Mouse (Mus musculus): Measurements from ENCODE around the gene Cpox. TPM values are rescaled to one million over a fixed set of nuclear protein-coding genes. Genes with fewer than 3 reads are reported as not detected.

Cpox gene
- total RNA-seq, 2 experiments from 2014 or later: 966 to 1,327 TPM

DNA sequence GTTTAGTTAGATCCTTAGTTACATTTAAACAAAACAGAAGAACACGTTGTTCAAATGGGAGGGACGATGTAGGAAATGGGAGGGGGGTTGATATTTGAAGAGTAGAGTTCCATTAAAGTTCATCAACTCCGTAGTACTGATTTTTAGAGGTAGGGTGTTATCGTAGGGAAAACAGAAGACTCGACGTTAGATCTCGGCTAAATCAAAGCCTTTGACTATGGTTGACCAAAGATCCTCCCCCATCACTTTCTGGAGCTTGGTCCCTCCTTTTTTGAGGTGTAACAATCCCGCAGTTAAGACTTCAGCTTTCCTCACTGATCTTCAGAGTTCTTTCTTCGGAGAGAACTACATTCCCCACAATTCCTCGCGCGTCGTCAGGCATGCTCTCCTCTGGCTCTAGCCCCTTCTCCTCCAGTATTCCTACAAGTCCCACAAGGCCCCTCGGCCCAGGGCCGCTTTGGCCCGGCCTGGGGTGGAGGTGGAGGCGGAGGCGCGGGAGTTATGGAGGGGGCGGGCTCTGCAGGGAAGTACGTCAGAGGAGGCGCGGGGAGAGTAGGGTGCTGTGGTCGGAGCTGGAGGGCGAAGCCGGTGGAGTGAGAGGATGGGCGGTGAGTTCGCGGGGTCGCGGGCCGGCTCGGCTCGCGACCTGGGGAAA is 57.5 kb downstream of the Cpox start, which contains the start of gene Cldnd1:
TSS of gene Cldnd1 (plus strand) at position 434 of the 655 bp plus-strand sequence.
- ATAC-seq (replicated peaks; ENCODE audit: low FRiP score, poor library complexity, severe bottlenecking): peak; percentile 99

- ATAC-seq (replicated peaks; ENCODE audit: low FRiP score, poor library complexity, severe bottlenecking): peak; percentile 71
These were observed 58.1 kb downstream of the Cpox start for GRCm38 (mm10) chr16:58728176-58728671.

DNA sequence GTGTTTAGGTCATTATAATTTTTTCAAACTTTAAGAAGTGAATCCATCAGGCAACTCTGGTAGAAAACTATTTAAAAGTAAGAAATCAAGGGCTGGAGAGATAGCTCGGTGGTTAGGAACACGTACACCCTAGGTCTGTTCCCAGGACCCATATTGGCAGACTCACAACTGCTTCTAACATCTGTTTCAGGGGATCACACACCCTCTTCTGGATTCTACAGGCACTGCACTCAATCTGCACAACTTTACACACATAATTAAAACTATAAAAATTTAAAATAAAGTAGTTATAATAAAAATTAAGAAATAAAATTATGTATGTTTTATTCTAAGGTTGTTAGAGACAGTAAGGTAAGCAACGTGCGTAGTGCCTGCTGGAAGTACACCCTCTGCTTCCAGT is 68.1 kb downstream of the Cpox start:
- no peak for ATAC-seq (replicated peaks; ENCODE audit: low FRiP score, poor library complexity, severe bottlenecking)

- ATAC-seq (replicated peaks; ENCODE audit: low FRiP score, poor library complexity, severe bottlenecking): peak; percentile 75; the same call in 1 of the 2 replicates
These were observed 68.7 kb downstream of the Cpox start for GRCm38 (mm10) chr16:58738800-58739199.

DNA sequence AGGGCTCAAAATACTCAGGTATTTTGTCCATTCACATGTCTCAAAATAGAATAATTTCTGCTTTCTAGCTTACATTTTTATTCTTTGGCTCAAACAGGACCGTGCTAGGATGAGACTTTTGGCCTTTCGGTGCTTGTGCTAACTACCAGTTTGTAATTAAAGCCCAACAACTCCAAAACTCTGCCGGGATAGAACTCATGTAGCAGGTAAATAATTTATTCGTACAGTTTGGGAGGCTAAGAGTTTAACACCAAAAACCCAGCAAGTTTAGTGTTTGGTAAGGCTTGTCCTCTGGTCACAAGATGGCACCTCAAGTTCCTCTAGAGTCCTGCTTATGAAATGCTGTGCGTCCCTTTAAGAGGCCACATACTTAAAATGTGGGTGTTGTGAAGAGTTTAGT is 70.7 kb downstream of the Cpox start:
- ATAC-seq (replicated peaks; ENCODE audit: low FRiP score, poor library complexity, severe bottlenecking): no peak

- ATAC-seq (replicated peaks; ENCODE audit: low FRiP score, poor library complexity, severe bottlenecking): no peak
These were observed 76.6 kb downstream of the Cpox start for GRCm38 (mm10) chr16:58746715-58747114.

DNA sequence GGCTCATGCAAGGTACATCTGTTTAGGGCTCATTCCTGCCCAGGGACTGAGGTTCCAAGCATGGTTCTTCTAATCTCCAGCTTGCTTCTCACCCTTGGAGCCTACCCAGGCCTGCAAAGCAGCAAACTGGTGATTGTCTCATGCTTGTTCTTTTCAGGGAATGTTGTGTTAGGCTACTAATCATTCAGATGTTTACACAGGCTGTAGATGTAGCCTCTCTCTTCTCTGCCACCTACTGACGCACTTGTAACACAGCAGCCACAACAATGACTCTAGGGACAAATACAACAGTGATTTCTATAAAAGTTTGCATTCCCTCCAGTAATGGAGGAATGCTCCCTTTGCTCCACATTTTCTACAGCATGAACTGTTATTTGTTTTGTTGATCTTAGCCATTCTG is 81.2 kb downstream of the Cpox start:
- ATAC-seq (replicated peaks; ENCODE audit: low FRiP score, poor library complexity, severe bottlenecking): no peak

DNA sequence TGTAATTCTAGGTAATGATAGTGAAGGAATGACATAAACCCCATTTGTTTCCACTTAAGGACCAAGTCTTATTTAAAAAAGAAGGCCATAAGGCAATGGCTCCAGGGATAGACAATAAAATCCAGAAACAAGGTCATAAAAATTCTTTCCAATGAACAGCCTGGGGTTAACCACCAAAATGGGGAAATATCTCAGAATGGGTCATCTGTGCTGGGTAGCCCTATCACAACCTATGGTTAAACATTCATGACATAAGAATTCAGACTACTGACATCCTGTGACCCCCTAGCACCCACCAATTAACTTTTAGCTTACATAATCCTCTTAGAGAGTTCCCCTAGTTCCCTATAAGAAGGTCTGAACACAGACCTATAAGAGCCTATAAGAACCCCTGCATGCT is 86.1 kb downstream of the Cpox start:
- ATAC-seq (replicated peaks; ENCODE audit: low FRiP score, poor library complexity, severe bottlenecking): no peak

- ATAC-seq (replicated peaks; ENCODE audit: low FRiP score, poor library complexity, severe bottlenecking): no peak
These were observed 93.0 kb downstream of the Cpox start, which contains the start of gene Olfr172 for GRCm38 (mm10) chr16:58763076-58763475. Olfr172 (minus strand) TSS chr16:58763176.

Other genes with a start within 250 kb of the Cpox start
- 106 and 111 TPM in 2 replicates for gene St3gal6, start 146.0 kb upstream of the Cpox start, total RNA-seq (2015; ENCODE audit: low replicate concordance)
- 119 and 127 TPM in 2 replicates for gene St3gal6, start 146.0 kb upstream of the Cpox start, total RNA-seq (2017; ENCODE audit: low replicate concordance)
- not detected in 2 replicates for gene Gm813, start 53.3 kb upstream of the Cpox start, total RNA-seq (2015; ENCODE audit: low replicate concordance)
- not detected in 2 replicates for gene Gm813, start 53.3 kb upstream of the Cpox start, total RNA-seq (2017; ENCODE audit: low replicate concordance)
- gene E330017A01Rik, start 31.6 kb upstream of the Cpox start, total RNA-seq (2015; ENCODE audit: low replicate concordance): not detected in 2 replicates
- not detected in 2 replicates for gene E330017A01Rik, start 31.6 kb upstream of the Cpox start, total RNA-seq (2017; ENCODE audit: low replicate concordance)
- 1.1 TPM in 1 of 2 replicates, not detected in the other for gene Gpr15, start 48.8 kb downstream of the Cpox start, total RNA-seq (2015; ENCODE audit: low replicate concordance)
- gene Gpr15, start 48.8 kb downstream of the Cpox start, total RNA-seq (2017; ENCODE audit: low replicate concordance): not detected in 2 replicates
- gene Cldnd1, start 57.6 kb downstream of the Cpox start, total RNA-seq (2015; ENCODE audit: low replicate concordance): 27.2 and 30.6 TPM in 2 replicates
- gene Cldnd1, start 57.6 kb downstream of the Cpox start, total RNA-seq (2017; ENCODE audit: low replicate concordance): 15.5 and 16.9 TPM in 2 replicates
- gene Olfr172, start 92.9 kb downstream of the Cpox start, total RNA-seq (2015; ENCODE audit: low replicate concordance): not detected in 2 replicates
- gene Olfr172, start 92.9 kb downstream of the Cpox start, total RNA-seq (2017; ENCODE audit: low replicate concordance): not detected in 2 replicates
- not detected in 2 replicates for gene Olfr173, start 130.0 kb downstream of the Cpox start, total RNA-seq (2015; ENCODE audit: low replicate concordance)
- not detected in 2 replicates for gene Olfr173, start 130.0 kb downstream of the Cpox start, total RNA-seq (2017; ENCODE audit: low replicate concordance)
- not detected in 2 replicates for gene Olfr175-ps1, start 156.5 kb downstream of the Cpox start, total RNA-seq (2015; ENCODE audit: low replicate concordance)
- not detected in 2 replicates for gene Olfr175-ps1, start 156.5 kb downstream of the Cpox start, total RNA-seq (2017; ENCODE audit: low replicate concordance)
- gene Olfr177, start 204.5 kb downstream of the Cpox start, total RNA-seq (2015; ENCODE audit: low replicate concordance): not detected in 2 replicates
- gene Olfr177, start 204.5 kb downstream of the Cpox start, total RNA-seq (2017; ENCODE audit: low replicate concordance): not detected in 2 replicates
- gene Olfr178, start 221.8 kb downstream of the Cpox start, total RNA-seq (2015; ENCODE audit: low replicate concordance): not detected in 2 replicates
- gene Olfr178, start 221.8 kb downstream of the Cpox start, total RNA-seq (2017; ENCODE audit: low replicate concordance): not detected in 2 replicates